Mouse (Mus musculus) layer of hippocampus, adult 6 months (tissue): ENCODE measurements around the gene Olfr1230. TPM values are rescaled to one million over a fixed set of nuclear protein-coding genes. Genes with fewer than 3 reads are reported as not detected.

Experiments
- long read RNA-seq, 2 experiments: library from polyadenylated mRNA; unstranded; transcript quantifications; one replicate each; pipeline ENCODE4 v2.0.0; 2019 to 2020
- polyA plus RNA-seq: library from polyadenylated mRNA; unstranded; fragments of <200 nt; fragmentation: Nextera tagmentation; gene quantifications from 2 replicates; pipeline ENCODE4 v1.2.3, GENCODE M21; 2021

Olfr1230 gene
- not detected in 2 replicates for polyA plus RNA-seq
- long read RNA-seq, experiment 1 = 0 reads
- long read RNA-seq, experiment 2 = 0 reads

GRCm38 (mm10) chr2:89297168-89297567, at the start of gene Olfr1230:
Gene Olfr1230, minus strand, starts transcription at chr2:89297268.

GRCm38 (mm10) chr2:89342298-89342697, 45.2 kb upstream of the Olfr1230 start, which contains the start of gene Olfr1233:
Gene Olfr1233, minus strand, starts transcription at chr2:89342398.

GRCm38 (mm10) chr2:89329575-89329974, 32.5 kb upstream of the Olfr1230 start, which contains the start of gene Olfr1232:
Gene Olfr1232, minus strand, starts transcription at chr2:89329675.

GRCm38 (mm10) chr2:89306974-89307373, 9.9 kb upstream of the Olfr1230 start, which contains the start of gene Olfr1231:
Gene Olfr1231, minus strand, starts transcription at chr2:89307074.

GRCm38 (mm10) chr2:89287914-89288313, 9.2 kb downstream of the Olfr1230 start, which contains the start of gene Olfr1229:
Gene Olfr1229, minus strand, starts transcription at chr2:89288014.

GRCm38 (mm10) chr2:89253962-89254361, 43.1 kb downstream of the Olfr1230 start, which contains the start of gene Olfr1228:
Gene Olfr1228, minus strand, starts transcription at chr2:89254062.

Other genes with a start within 250 kb of the Olfr1230 start
- not detected in 2 replicates for gene Olfr1218, start 236.1 kb downstream of the Olfr1230 start, polyA plus RNA-seq
- not detected in 2 replicates for gene Olfr1219, start 213.8 kb downstream of the Olfr1230 start, polyA plus RNA-seq
- not detected in 2 replicates for gene Olfr1220, start 190.4 kb downstream of the Olfr1230 start, polyA plus RNA-seq
- gene Olfr1221, start 180.0 kb downstream of the Olfr1230 start, polyA plus RNA-seq = not detected in 2 replicates
- gene Olfr1222, start 164.2 kb downstream of the Olfr1230 start, polyA plus RNA-seq = not detected in 2 replicates
- gene Olfr1223, start 145.7 kb downstream of the Olfr1230 start, polyA plus RNA-seq = not detected in 2 replicates
- gene Olfr1224-ps1, start 133.2 kb downstream of the Olfr1230 start, polyA plus RNA-seq = not detected in 2 replicates
- not detected in 2 replicates for gene Olfr1225, start 122.6 kb downstream of the Olfr1230 start, polyA plus RNA-seq
- not detected in 2 replicates for gene Olfr1226, start 97.2 kb downstream of the Olfr1230 start, polyA plus RNA-seq
- not detected in 2 replicates for gene Olfr1228, start 43.2 kb downstream of the Olfr1230 start, polyA plus RNA-seq
- not detected in 2 replicates for gene Olfr1229, start 9.3 kb downstream of the Olfr1230 start, polyA plus RNA-seq
- gene Olfr1231, start 9.8 kb upstream of the Olfr1230 start, polyA plus RNA-seq = not detected in 2 replicates
- gene Olfr1232, start 32.4 kb upstream of the Olfr1230 start, polyA plus RNA-seq = not detected in 2 replicates
- gene Olfr1233, start 45.1 kb upstream of the Olfr1230 start, polyA plus RNA-seq = not detected in 2 replicates
- not detected in 2 replicates for gene Olfr1234, start 67.6 kb upstream of the Olfr1230 start, polyA plus RNA-seq
- gene Olfr1238, start 112.4 kb upstream of the Olfr1230 start, polyA plus RNA-seq = not detected in 2 replicates
- not detected in 2 replicates for gene Olfr1239, start 123.1 kb upstream of the Olfr1230 start, polyA plus RNA-seq
- not detected in 2 replicates for gene Olfr1240, start 145.7 kb upstream of the Olfr1230 start, polyA plus RNA-seq
- not detected in 2 replicates for gene Olfr1241, start 189.9 kb upstream of the Olfr1230 start, polyA plus RNA-seq
- not detected in 2 replicates for gene Olfr1242, start 201.1 kb upstream of the Olfr1230 start, polyA plus RNA-seq
- not detected in 2 replicates for gene Olfr1243, start 234.2 kb upstream of the Olfr1230 start, polyA plus RNA-seq